In the genomic region with DNA sequence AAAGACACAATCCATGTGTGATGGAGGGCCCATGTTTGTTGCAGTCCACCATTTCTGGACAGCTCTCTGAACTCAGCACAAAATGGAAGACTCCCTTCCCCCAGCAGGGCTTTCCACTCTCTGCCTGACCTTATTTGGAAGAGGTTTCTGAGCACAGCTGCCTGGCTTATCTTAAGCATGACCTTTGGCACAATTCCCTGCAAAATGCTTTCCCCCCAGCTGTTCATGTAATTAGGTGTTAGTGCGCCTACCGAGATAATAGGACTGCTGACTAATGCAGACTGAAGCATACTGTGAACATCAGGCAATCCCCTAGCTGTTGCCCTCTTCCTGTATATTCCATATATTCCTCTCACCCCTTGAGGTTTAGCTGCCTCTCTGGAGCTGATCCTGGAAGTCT, we compare ENCODE assay signal across 10 mouse cellular contexts. TPM values are rescaled to one million over a fixed set of nuclear protein-coding genes. Genes with fewer than 3 reads are reported as not detected.
DNase-seq lines count a peak whose midpoint lies in the region.
"Had no signal": no experiment of that assay in that cellular context is flagged by ENCODE, and none has a peak within 500 bp of the region (broad histone marks: within the 10 kb centered on the region; RNA-seq: fewer than 3 reads in every experiment).

No protein-coding gene starts in this region.

- DNase-seq in adrenal gland, adult 2 months = peak; percentile 9
- DNase-seq in adrenal gland, postnatal 4 days (ENCODE audit: low spot score in 2 of 2) = no peak
- DNase-seq in c-Kit-positive CD71-positive TER-119-positive erythroid progenitor cells, embryonic 14.5 days (ENCODE audit: low spot score) = peak; percentile 23
- peak; percentile 2 for DNase-seq in heart, postnatal 25 days (ENCODE audit: low spot score)
- DNase-seq in lung, postnatal 4 days = peak; percentile 17 to 45
- DNase-seq in left cerebral cortex, adult 18-20 months (ENCODE audit: low spot score in 2 of 2) = no peak
- no peak for DNase-seq in left cerebral cortex, adult 8-10 months (ENCODE audit: low spot score in 2 of 2)
- DNase-seq in frontal cortex, postnatal 36 days (ENCODE audit: low spot score in 2 of 2) = no peak
- DNase-seq: cerebellum, adult 8-10 months had no signal

- intact Hi-C loops in heart, postnatal 25 days (cut with DNase I) = loop anchor here (10.0 kb wide), 1 partner anchor 146 kb away; a partner anchor contains a TSS

RNA-seq across cellular contexts. Expression of a gene that starts 21.4 kb away (rescaled TPM):
- 1 to 10 TPM in 1 of 2 experiments, under 1 TPM in 1; 0.93 to 4.7 TPM for total RNA-seq in adrenal gland, adult 2 months (2021)
- polyA plus RNA-seq in adrenal gland, adult 2 months (2012; rRNA removed) = 0.08 and 0.13 TPM in 2 replicates
- 10 to 100 TPM in 1 of 2 experiments, 1 to 10 TPM in 1; 3.9 to 35.1 TPM for total RNA-seq in adrenal gland, postnatal 4 days (2021)
- under 1 TPM; 0.36 to 0.64 TPM for total RNA-seq in heart, postnatal 25 days (2021)
- total RNA-seq in left cerebral cortex, adult 18-20 months (2021) = under 1 TPM; 0.23 to 0.35 TPM
- total RNA-seq in left cerebral cortex, adult 8-10 months (2022) = under 1 TPM in 3 of 4 experiments, not detected in 1; 0.22 to 0.46 (median 0.38) TPM
- polyA plus RNA-seq: macrophage had no signal

RNA-seq across cellular contexts. Expression of a gene that starts 46.3 kb away (rescaled TPM):
- 10 to 100 TPM; 29.6 to 39.5 TPM for total RNA-seq in adrenal gland, adult 2 months (2021)
- polyA plus RNA-seq in adrenal gland, adult 2 months (2012; rRNA removed) = 50.0 and 63.8 TPM in 2 replicates
- 10 to 100 TPM; 34.5 to 39.9 TPM for total RNA-seq in adrenal gland, postnatal 4 days (2021)
- total RNA-seq in heart, postnatal 25 days (2021) = 10 to 100 TPM; 21.2 to 22.0 TPM
- total RNA-seq in left cerebral cortex, adult 18-20 months (2021) = 10 to 100 TPM; 45.0 to 45.1 TPM
- 10 to 100 TPM; 38.5 to 42.3 (median 40.2) TPM for total RNA-seq in left cerebral cortex, adult 8-10 months (2022)

RNA-seq across cellular contexts. Expression of a gene that starts 46.4 kb away (rescaled TPM):
- 100 to 1,000 TPM; 316 to 341 TPM for total RNA-seq in adrenal gland, adult 2 months (2021)
- 86.3 and 101 TPM in 2 replicates for polyA plus RNA-seq in adrenal gland, adult 2 months (2012; rRNA removed)
- total RNA-seq in adrenal gland, postnatal 4 days (2021) = 100 to 1,000 TPM; 271 to 272 TPM
- 100 to 1,000 TPM; 677 to 733 TPM for total RNA-seq in heart, postnatal 25 days (2021)
- 100 to 1,000 TPM; 146 to 150 TPM for total RNA-seq in left cerebral cortex, adult 18-20 months (2021)
- 100 to 1,000 TPM; 135 to 153 (median 146) TPM for total RNA-seq in left cerebral cortex, adult 8-10 months (2022)

Comparison
In these comparisons a context has a peak if more than half of its experiments do, and no peak if none do; other contexts are left out.
1. DNase-seq: peak in adrenal gland, adult 2 months (single experiment), c-Kit-positive CD71-positive TER-119-positive erythroid progenitor cells, embryonic 14.5 days (single experiment), heart, postnatal 25 days (single experiment) and lung, postnatal 4 days (2 of 2); none in adrenal gland, postnatal 4 days (0 of 2), left cerebral cortex, adult 18-20 months (0 of 2), left cerebral cortex, adult 8-10 months (0 of 2) and frontal cortex, postnatal 36 days (0 of 2).